Mouse (Mus musculus) heart, postnatal 0 days (tissue): ENCODE data around the gene Mon2. TPM values are rescaled to one million over a fixed set of nuclear protein-coding genes. Genes with fewer than 3 reads are reported as not detected.
"Not testable (repeated sequence)": the region's sequence is repeated elsewhere in the genome, so short reads cannot be mapped to it uniquely, and the experiment has no call there.

Experiments used
- ATAC-seq: fragments of 200-750 bp; cut with Nextera tagmentation; 2 replicates; pipeline ENCODE4 v1.8.0; 2017; ENCODE audit warnings: low read depth, moderate number of reproducible peaks, moderate library complexity; ENCODE audit not compliant: insufficient read depth
- DNase-seq: peaks from one replicate; pipeline ENCODE4 v3.0.0-alpha.2; 2016; ENCODE audit warnings: low spot score
- H3K27ac ChIP-seq: fragments of 300-500 bp; sonication (generic); 2 replicates; pipeline ENCODE4 v1.5.1; 2014; ENCODE audit warnings: low read depth, mild to moderate bottlenecking
- H3K27me3 ChIP-seq: fragments of 300-500 bp; sonication (generic); 2 replicates; pipeline ENCODE4 v1.6.1; 2014; ENCODE audit warnings: low read length, mixed read lengths; ENCODE audit not compliant: control insufficient read depth, insufficient read depth
- H3K36me3 ChIP-seq: fragments of 300-500 bp; sonication (generic); replicated peaks from 2 replicates; pipeline ENCODE4 v1.6.1; 2014; ENCODE audit warnings: low read length, mixed read lengths; ENCODE audit not compliant: control insufficient read depth, insufficient read depth
- H3K4me1 ChIP-seq: fragments of 300-500 bp; sonication (generic); 2 replicates; pipeline ENCODE4 v1.6.1; 2014; ENCODE audit warnings: antibody characterized with exemption; ENCODE audit not compliant: control insufficient read depth, insufficient read depth
- H3K4me2 ChIP-seq: fragments of 300-500 bp; sonication (generic); 2 replicates; pipeline ENCODE4 v1.6.1; 2014; ENCODE audit warnings: low read depth, mild to moderate bottlenecking, low read length, moderate library complexity
- H3K4me3 ChIP-seq: fragments of 300-500 bp; sonication (generic); 2 replicates; pipeline ENCODE4 v1.5.1; 2014; ENCODE audit warnings: low read depth, low read length
- H3K9ac ChIP-seq: fragments of 300-500 bp; sonication (generic); replicated peaks from 2 replicates; pipeline ENCODE4 v1.6.1; 2014; ENCODE audit warnings: low read depth, low read length, mixed read lengths
- H3K9me3 ChIP-seq: fragments of 300-500 bp; sonication (generic); replicated peaks from 2 replicates; pipeline ENCODE4 v1.6.1; 2016; ENCODE audit warnings: low read length; ENCODE audit not compliant: control insufficient read depth
- CTCF ChIP-seq: IDR thresholded peaks from 2 replicates; pipeline ENCODE4 v1.5.1; 2016; ENCODE audit warnings: antibody characterized with exemption, control low read depth, low read depth
- EP300 ChIP-seq: IDR thresholded peaks from 2 replicates; pipeline ENCODE4 v1.6.1; 2016; ENCODE audit warnings: antibody characterized with exemption, low read depth
- WGBS: fragments of 180-500 bp; shearing (Covaris S2); extraction: QIAGEN DNeasy Blood & Tissue Kit; methylation state at CpG from one replicate; pipeline ENCODE4 v1.1.7; 2014; 5-methylcytosine and 5-hydroxymethylcytosine counted together
- polyA plus RNA-seq: library from polyadenylated mRNA; unstranded; fragments of >200 nt; fragmentation: Nextera tagmentation; extraction: Ambion mirVana; gene quantifications from 2 replicates; pipeline ENCODE4 v1.2.1, GENCODE M21; 2015
- total RNA-seq: library from RNA; depleted of rRNA; stranded (reverse); fragments of >200 nt; gene quantifications from 2 replicates; pipeline ENCODE4 v1.2.3, GENCODE M21; 2014; ENCODE audit warnings: low replicate concordance

The Mon2 gene
- total and polyA plus RNA-seq, 2 experiments from 2014 or later = 14.3 to 35.0 TPM

GRCm38 (mm10) chr10:123039936-123040335 is 36.4 kb downstream of the Mon2 start:
- Histone ChIP-seq H3K4me1 (no peaks in the 10 kb centered on the region), H3K27ac (no peak overlapping the region), H3K27me3 (no peaks in the 10 kb centered on the region), H3K4me3 (no peak overlapping the region), H3K9me3 (no peaks in the 10 kb centered on the region), H3K36me3 (peaks cover 75% of the 10 kb centered on the region), H3K9ac (no peak overlapping the region), H3K4me2 (no peak overlapping the region)
- 54% methylated on average over 2 of the region's 2 CpGs for WGBS
- ATAC-seq (no peak), DNase-seq (no peak)
- TF ChIP-seq CTCF (peak; percentile 40; the same call in 1 of the 2 replicates), EP300 (no peak)

- H3K9ac ChIP-seq = no peak overlapping the region
- H3K27me3 ChIP-seq = no peaks in the 10 kb centered on the region
- 79% methylated on average over 14 of the region's 14 CpGs for WGBS
- ATAC-seq = no peak
- no peak for DNase-seq
- H3K4me2 ChIP-seq = no peak overlapping the region
- H3K9me3 ChIP-seq = no peaks in the 10 kb centered on the region
- H3K36me3 ChIP-seq = peaks cover 80% of the 10 kb centered on the region
- no peak for TF ChIP-seq CTCF
- TF ChIP-seq EP300 = no peak
- no peaks in the 10 kb centered on the region for H3K4me1 ChIP-seq
- H3K27ac ChIP-seq = no peak overlapping the region
- H3K4me3 ChIP-seq = no peak overlapping the region
Measured at GRCm38 (mm10) chr10:123032078-123032646, 44.1 kb downstream of the Mon2 start.

GRCm38 (mm10) chr10:123031449-123031848 is 44.9 kb downstream of the Mon2 start:
- 91% methylated on average over 8 of the region's 8 CpGs for WGBS
- Histone ChIP-seq H3K4me3 (no peak overlapping the region), H3K4me2 (no peak overlapping the region), H3K36me3 (peaks cover 84% of the 10 kb centered on the region), H3K9me3 (no peaks in the 10 kb centered on the region), H3K9ac (no peak overlapping the region), H3K4me1 (no peaks in the 10 kb centered on the region), H3K27ac (no peak overlapping the region), H3K27me3 (no peaks in the 10 kb centered on the region)
- TF ChIP-seq EP300 = no peak
- no peak for TF ChIP-seq CTCF
- no peak for DNase-seq
- no peak for ATAC-seq

- Histone ChIP-seq H3K4me1 (no peaks in the 10 kb centered on the region), H3K27ac (no peak overlapping the region), H3K36me3 (peaks cover 85% of the 10 kb centered on the region), H3K27me3 (no peaks in the 10 kb centered on the region), H3K4me2 (no peak overlapping the region), H3K9ac (no peak overlapping the region), H3K9me3 (no peaks in the 10 kb centered on the region), H3K4me3 (no peak overlapping the region)
- no peak for DNase-seq
- ATAC-seq = no peak
- TF ChIP-seq EP300 (no peak), CTCF (no peak)
- WGBS = 86% methylated on average over 9 of the region's 9 CpGs
Measured at GRCm38 (mm10) chr10:123030589-123030988, 45.7 kb downstream of the Mon2 start.

- ATAC-seq (no peak), DNase-seq (no peak)
- no peaks in the 10 kb centered on the region for H3K9me3 ChIP-seq
- H3K9ac ChIP-seq = no peak overlapping the region
- no peaks in the 10 kb centered on the region for H3K4me1 ChIP-seq
- no peak for TF ChIP-seq EP300
- TF ChIP-seq CTCF = no peak
- no peak overlapping the region for H3K4me3 ChIP-seq
- no peak overlapping the region for H3K27ac ChIP-seq
- no peaks in the 10 kb centered on the region for H3K27me3 ChIP-seq
- H3K36me3 ChIP-seq = peaks cover 81% of the 10 kb centered on the region
- H3K4me2 ChIP-seq = no peak overlapping the region
- 90% methylated on average over 4 of the region's 4 CpGs for WGBS
Measured at GRCm38 (mm10) chr10:123028949-123029348, 47.4 kb downstream of the Mon2 start.

GRCm38 (mm10) chr10:123026736-123027135 is 49.6 kb downstream of the Mon2 start:
- H3K4me3 ChIP-seq, DNase-seq, H3K4me2 ChIP-seq, H3K4me1 ChIP-seq, H3K27me3 ChIP-seq, H3K9ac ChIP-seq, ATAC-seq, H3K9me3 ChIP-seq, H3K27ac ChIP-seq: not testable (repeated sequence)
- peaks cover 80% of the 10 kb centered on the region for H3K36me3 ChIP-seq
- whole genome bisulfite sequencing = 76% methylated on average over 4 of the region's 4 CpGs
